In the genomic region with DNA sequence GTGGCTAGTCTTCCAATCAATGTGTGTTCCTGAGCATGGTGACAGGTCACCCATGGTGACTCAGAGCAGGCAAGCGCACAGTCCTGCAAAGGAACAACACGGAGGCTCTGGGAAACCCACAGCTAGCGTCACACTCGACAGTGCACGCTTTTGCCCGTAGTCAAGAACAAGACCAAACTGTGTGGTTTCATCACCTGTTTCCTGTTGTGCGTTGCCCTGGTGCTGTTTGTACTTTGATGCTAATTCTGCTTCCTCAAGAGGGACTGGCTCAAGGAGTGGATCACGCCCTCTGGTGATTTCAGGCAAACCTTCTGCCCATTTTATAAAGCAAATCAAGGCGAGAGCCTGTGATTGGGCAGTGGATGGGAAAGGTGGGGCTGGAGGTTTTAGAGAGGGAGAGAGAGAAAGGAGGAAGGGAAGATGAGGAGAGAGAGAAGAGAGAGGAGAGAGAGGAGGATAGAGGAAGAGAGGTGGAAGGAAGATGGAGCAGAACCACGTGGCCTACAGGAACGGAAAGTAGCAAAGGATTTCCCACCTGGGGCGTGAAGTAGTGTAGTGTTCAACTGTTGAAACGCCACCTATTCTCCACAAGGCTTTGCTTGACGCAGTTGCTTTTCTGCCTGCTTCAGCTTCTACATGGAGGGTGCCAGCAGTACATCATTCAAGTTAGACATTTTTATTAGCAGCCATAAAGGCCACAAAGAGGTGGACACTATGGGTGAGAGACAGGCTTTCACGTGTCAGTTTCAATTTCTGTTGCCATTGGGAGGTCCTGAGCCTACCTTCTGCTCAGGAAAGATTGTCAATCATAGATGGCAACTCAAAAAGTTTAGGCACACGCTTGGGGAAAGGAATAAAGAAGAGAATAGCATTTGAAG, we compare ENCODE assay signal across 11 mouse cellular contexts. TPM values are rescaled to one million over a fixed set of nuclear protein-coding genes. Genes with fewer than 3 reads are reported as not detected.
DNase-seq lines count a peak whose midpoint lies in the region; ATAC-seq and TF ChIP-seq lines count a peak whose summit lies in the region.
"Had no signal": no experiment of that assay in that cellular context is flagged by ENCODE, and none has a peak within 500 bp of the region (broad histone marks: within the 10 kb centered on the region; RNA-seq: fewer than 3 reads in every experiment).

No protein-coding gene starts in this region.

- H3K4me1 ChIP-seq in kidney, adult 2 months (ENCODE audit: control insufficient read depth, insufficient read depth, low read length), result peaks cover 14% of the 10 kb centered on the region; the same call in 1 of the 2 replicates
- peaks cover 41% of the 10 kb centered on the region for H3K4me1 ChIP-seq in thymus, adult 2 months (replicated peaks; ENCODE audit: control insufficient read depth, insufficient read depth, low read length)
- H3K4me1 ChIP-seq in forebrain, embryonic 11.5 days (replicated peaks; ENCODE audit: control insufficient read depth, insufficient read depth, low read length), result no peaks in the 10 kb centered on the region
- no peaks in the 10 kb centered on the region for H3K4me1 ChIP-seq in hindbrain, embryonic 10.5 days (replicated peaks)
- H3K4me1 ChIP-seq: heart, embryonic 15.5 days; lung, embryonic 15.5 days had no signal

- WGBS in kidney, adult 2 months, result 47% methylated on average over 16 of the region's 16 CpGs
- WGBS in thymus, adult 2 months, result 7% methylated on average over 16 of the region's 16 CpGs
- 76% methylated on average over 16 of the region's 16 CpGs for whole genome bisulfite sequencing in forebrain, embryonic 11.5 days
- 73% methylated on average over 16 of the region's 16 CpGs for WGBS in hindbrain, embryonic 10.5 days

- H3K27me3 ChIP-seq in kidney, adult 2 months (replicated peaks; ENCODE audit: control insufficient read depth, insufficient read depth, low read length), result no peaks in the 10 kb centered on the region
- H3K27me3 ChIP-seq in thymus, adult 2 months (ENCODE audit: control insufficient read depth, insufficient read depth, low read length), result no peaks in the 10 kb centered on the region
- H3K27me3 ChIP-seq in forebrain, embryonic 11.5 days (ENCODE audit: control insufficient read depth, insufficient read depth, low read length), result no peaks in the 10 kb centered on the region
- no peaks in the 10 kb centered on the region for H3K27me3 ChIP-seq in hindbrain, embryonic 10.5 days (ENCODE audit: insufficient read depth, poor library complexity, severe bottlenecking)
- H3K27me3 ChIP-seq: embryonic facial prominence, embryonic 13.5 days; heart, embryonic 15.5 days; lung, embryonic 15.5 days had no signal

- H3K36me3 ChIP-seq in kidney, adult 2 months (ENCODE audit: control insufficient read depth, insufficient read depth, low read length), result no peaks in the 10 kb centered on the region
- H3K36me3 ChIP-seq in thymus, adult 2 months (ENCODE audit: control insufficient read depth, insufficient read depth, low read length), result no peaks in the 10 kb centered on the region
- H3K36me3 ChIP-seq in forebrain, embryonic 11.5 days (ENCODE audit: control insufficient read depth, insufficient read depth, low read length), result no peaks in the 10 kb centered on the region
- H3K36me3 ChIP-seq in hindbrain, embryonic 10.5 days, result no peaks in the 10 kb centered on the region
- H3K36me3 ChIP-seq: embryonic facial prominence, embryonic 13.5 days; heart, embryonic 15.5 days; lung, embryonic 15.5 days had no signal

- no peak for ATAC-seq in erythroblast, adult 5-6 weeks (replicated peaks; ENCODE audit: low FRiP score, poor library complexity, severe bottlenecking)
- ATAC-seq in forebrain, embryonic 11.5 days (replicated peaks; ENCODE audit: low FRiP score), result no peak

- H3K9me3 ChIP-seq in forebrain, embryonic 11.5 days (ENCODE audit: control insufficient read depth, low read length), result no peaks in the 10 kb centered on the region
- no peaks in the 10 kb centered on the region for H3K9me3 ChIP-seq in hindbrain, embryonic 10.5 days
- H3K9me3 ChIP-seq: embryonic facial prominence, embryonic 13.5 days; heart, embryonic 15.5 days; lung, embryonic 15.5 days had no signal

- no peak overlapping the region for H3K27ac ChIP-seq in kidney, adult 2 months (ENCODE audit: insufficient read depth, low read depth, low read length)
- peak overlapping the region; percentile 85 for H3K27ac ChIP-seq in thymus, adult 2 months (ENCODE audit: control insufficient read depth, insufficient read depth, low read length)
- H3K27ac ChIP-seq in forebrain, embryonic 11.5 days (ENCODE audit: low read depth, low read length), result no peak overlapping the region
- no peak overlapping the region for H3K27ac ChIP-seq in hindbrain, embryonic 10.5 days
- H3K27ac ChIP-seq: embryonic facial prominence, embryonic 13.5 days; heart, embryonic 15.5 days; lung, embryonic 15.5 days had no signal

- H3K4me2 ChIP-seq in forebrain, embryonic 11.5 days (ENCODE audit: low read depth, low read length, severe bottlenecking), result no peak overlapping the region
- H3K4me2 ChIP-seq: embryonic facial prominence, embryonic 13.5 days; heart, embryonic 15.5 days; lung, embryonic 15.5 days had no signal

- no peak overlapping the region for H3K4me3 ChIP-seq in kidney, adult 2 months (ENCODE audit: insufficient read depth, low read depth, low read length)
- H3K4me3 ChIP-seq in thymus, adult 2 months (ENCODE audit: control insufficient read depth, insufficient read depth, low read length), result no peak overlapping the region
- H3K4me3 ChIP-seq in forebrain, embryonic 11.5 days (ENCODE audit: low read depth, low read length), result no peak overlapping the region
- H3K4me3 ChIP-seq in hindbrain, embryonic 10.5 days, result no peak overlapping the region
- H3K4me3 ChIP-seq: embryonic facial prominence, embryonic 13.5 days; heart, embryonic 15.5 days; lung, embryonic 15.5 days had no signal

- TF ChIP-seq POLR2A in kidney, adult 2 months (IDR thresholded peaks at IDR 0.05; ENCODE audit: low read depth, low read length), result no peak
- TF ChIP-seq POLR2A in thymus, adult 2 months (IDR thresholded peaks at IDR 0.05; ENCODE audit: control insufficient read depth, extremely low read depth, insufficient read depth, low read length, poor library complexity), result no peak

- no peak overlapping the region for H3K9ac ChIP-seq in forebrain, embryonic 11.5 days (ENCODE audit: low read length)
- H3K9ac ChIP-seq: embryonic facial prominence, embryonic 13.5 days; heart, embryonic 15.5 days; lung, embryonic 15.5 days had no signal

- TF ChIP-seq CTCF in kidney, adult 2 months (conservative IDR thresholded peaks at IDR 0.05; ENCODE audit: insufficient read depth, insufficient read length, low read depth, low read length), result no peak
- TF ChIP-seq CTCF in thymus, adult 2 months (IDR thresholded peaks at IDR 0.05; ENCODE audit: borderline replicate concordance, control insufficient read depth, extremely low read depth, insufficient read depth, low read length, poor library complexity), result no peak

- DNase-seq in kidney, adult 2 months, result peak; percentile 14
- DNase-seq in kidney, adult 8-10 months, result no peak
- DNase-seq in ZHBTc4 (ENCODE audit: low read depth, low spot score), result peak; percentile 66
- peak; percentile 79 for DNase-seq in lung, postnatal 25 days (ENCODE audit: low spot score)
- peak; percentile 79 for DNase-seq in thymus, adult 2 months
- no peak for DNase-seq in forebrain, embryonic 11.5 days (ENCODE audit: low spot score)
- DNase-seq in hindbrain, embryonic 10.5 days (ENCODE audit: low spot score), result no peak

RNA-seq across cellular contexts. Expression of a gene that starts 59.2 kb away (rescaled TPM):
- polyA plus RNA-seq in kidney, adult 2 months (2012; rRNA removed), result 78.3 and 78.6 TPM in 2 replicates
- polyA plus RNA-seq in thymus, adult 2 months (2012; rRNA removed), result 31.0 and 34.6 TPM in 2 replicates
- total RNA-seq in erythroblast, adult 5-6 weeks (2015; ENCODE audit: low replicate concordance), result 19.2 and 23.4 TPM in 2 replicates
- total RNA-seq in erythroblast, adult 5-6 weeks (2017; ENCODE audit: low replicate concordance), result 19.5 and 25.1 TPM in 2 replicates
- 105 TPM in 2 replicates for polyA plus RNA-seq in forebrain, embryonic 11.5 days (2014; fragmentation: Nextera tagmentation; extraction: Ambion mirVana)
- polyA plus RNA-seq in hindbrain, embryonic 10.5 days (2016; fragmentation: Nextera tagmentation; extraction: Ambion mirVana), result 87.1 and 93.7 TPM in 2 replicates

Comparison
In these comparisons a context has a peak if more than half of its experiments do, and no peak if none do; other contexts are left out.
1. DNase-seq: peak in kidney, adult 2 months (single experiment), ZHBTc4 (single experiment), lung, postnatal 25 days (single experiment) and thymus, adult 2 months (single experiment); none in kidney, adult 8-10 months (0 of 2), forebrain, embryonic 11.5 days (single experiment) and hindbrain, embryonic 10.5 days (single experiment).